ENCODE assay signal across 8 mouse cellular contexts in the genomic region with DNA sequence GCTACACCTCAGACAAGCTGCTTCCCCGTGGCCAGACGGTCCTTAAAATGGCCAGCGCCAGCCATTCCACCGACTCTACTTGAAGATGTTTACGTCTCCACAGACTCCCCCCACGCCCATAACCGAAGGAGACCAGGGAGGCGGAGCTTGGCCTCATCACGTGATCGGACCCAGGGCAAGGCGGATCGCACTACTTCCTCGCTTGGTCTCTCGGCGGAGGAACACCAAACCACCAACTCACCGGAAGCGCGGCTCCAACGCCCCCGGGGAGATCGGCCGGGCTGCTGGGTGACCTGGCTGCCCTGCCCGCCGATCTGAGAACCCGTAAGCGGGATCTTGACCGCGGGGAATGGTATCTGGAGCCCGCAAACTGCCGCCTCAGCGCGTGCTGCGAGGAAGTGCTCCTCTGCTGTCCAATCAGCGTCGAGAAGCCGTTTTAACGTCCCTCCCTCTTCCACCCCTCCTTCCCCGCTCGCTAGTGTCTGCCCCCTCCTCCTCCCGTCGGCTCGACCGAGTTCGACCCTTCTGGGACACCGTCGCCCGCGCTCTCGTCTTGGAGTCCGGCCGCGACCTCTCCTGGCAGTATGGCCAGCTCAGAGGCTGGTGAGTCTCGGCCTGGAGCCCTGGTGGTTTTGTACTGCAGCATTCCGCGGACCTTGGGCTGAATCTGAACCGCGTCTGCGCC. TPM values are rescaled to one million over a fixed set of nuclear protein-coding genes. Genes with fewer than 3 reads are reported as not detected.
DNase-seq lines count a peak whose midpoint lies in the region; ATAC-seq and TF ChIP-seq lines count a peak whose summit lies in the region.

A gene (minus strand): TSS at position 411 of the 685 bp plus-strand sequence.
A gene (plus strand): TSS at position 478 of the 685 bp plus-strand sequence.

- peak within 1 kb of the TSS; percentile 67 for H3K4me2 ChIP-seq in kidney, embryonic 14.5 days (replicated peaks; ENCODE audit: low read depth, low read length)
- H3K4me2 ChIP-seq in limb, embryonic 14.5 days (replicated peaks; ENCODE audit: low read depth, low read length, severe bottlenecking) = peak within 1 kb of the TSS; percentile 59
- H3K4me2 ChIP-seq in midbrain, embryonic 16.5 days (ENCODE audit: low read length) = peak within 1 kb of the TSS; percentile 62

- WGBS in heart, embryonic 10.5 days = under 1% methylated on average over 53 of the region's 58 CpGs
- under 1% methylated on average over 58 of the region's 58 CpGs for WGBS in kidney, embryonic 14.5 days
- WGBS in limb, embryonic 14.5 days = under 1% methylated on average over 56 of the region's 58 CpGs
- WGBS in midbrain, embryonic 16.5 days = under 1% methylated on average over 57 of the region's 58 CpGs

- no peaks in the 10 kb centered on the region for H3K9me3 ChIP-seq in heart, embryonic 10.5 days
- no peaks in the 10 kb centered on the region for H3K9me3 ChIP-seq in kidney, embryonic 14.5 days (ENCODE audit: control insufficient read depth, low read length)
- no peaks in the 10 kb centered on the region for H3K9me3 ChIP-seq in limb, embryonic 14.5 days (ENCODE audit: control insufficient read depth, low read length)
- no peaks in the 10 kb centered on the region for H3K9me3 ChIP-seq in midbrain, embryonic 16.5 days (replicated peaks; ENCODE audit: control insufficient read depth, low read length, poor library complexity, severe bottlenecking)

- peak; percentile 36; the same call in 1 of the 2 replicates for TF ChIP-seq POLR2A in brain, embryonic 14.5 days (IDR thresholded peaks at IDR 0.05; ENCODE audit: borderline replicate concordance, extremely low read depth, insufficient read depth, insufficient read length, poor library complexity, severe bottlenecking)
- peak; percentile 80; the same call in 1 of the 2 replicates for TF ChIP-seq POLR2A in limb, embryonic 14.5 days (IDR thresholded peaks at IDR 0.05; ENCODE audit: borderline replicate concordance, extremely low read depth, insufficient read depth, insufficient read length)

- peak within 1 kb of the TSS; percentile 100 for H3K27ac ChIP-seq in heart, embryonic 10.5 days
- peak within 1 kb of the TSS; percentile 90 for H3K27ac ChIP-seq in kidney, embryonic 14.5 days (ENCODE audit: low read depth, low read length)
- H3K27ac ChIP-seq in limb, embryonic 14.5 days (replicated peaks; ENCODE audit: low read depth, low read length) = peak within 1 kb of the TSS; percentile 99
- peak within 1 kb of the TSS; percentile 100 for H3K27ac ChIP-seq in midbrain, embryonic 16.5 days (ENCODE audit: low read length)

- no peak for TF ChIP-seq CTCF in brain, embryonic 14.5 days (IDR thresholded peaks at IDR 0.05; ENCODE audit: borderline replicate concordance, extremely low read depth, insufficient read depth, insufficient read length)

- H3K36me3 ChIP-seq in heart, embryonic 10.5 days = peaks cover 60% of the 10 kb centered on the region
- peaks cover 52% of the 10 kb centered on the region for H3K36me3 ChIP-seq in kidney, embryonic 14.5 days (ENCODE audit: control insufficient read depth, insufficient read depth, low read length)
- peaks cover 48% of the 10 kb centered on the region for H3K36me3 ChIP-seq in limb, embryonic 14.5 days (ENCODE audit: control insufficient read depth, insufficient read depth, low read length)
- H3K36me3 ChIP-seq in midbrain, embryonic 16.5 days (ENCODE audit: control insufficient read depth, insufficient read depth, low read length) = peaks cover 17% of the 10 kb centered on the region

- H3K4me3 ChIP-seq in heart, embryonic 10.5 days = peak within 1 kb of the TSS; percentile 95
- peak within 1 kb of the TSS; percentile 78 for H3K4me3 ChIP-seq in kidney, embryonic 14.5 days (ENCODE audit: low read length)
- peak within 1 kb of the TSS; percentile 95 for H3K4me3 ChIP-seq in limb, embryonic 14.5 days (replicated peaks; ENCODE audit: low read length)
- peak within 1 kb of the TSS; percentile 78 for H3K4me3 ChIP-seq in midbrain, embryonic 16.5 days (ENCODE audit: low read depth, low read length)

- H3K9ac ChIP-seq in kidney, embryonic 14.5 days (ENCODE audit: low read depth, low read length) = peak within 1 kb of the TSS; percentile 100
- peak within 1 kb of the TSS; percentile 99 for H3K9ac ChIP-seq in limb, embryonic 14.5 days (ENCODE audit: low read depth, low read length, severe bottlenecking)
- peak within 1 kb of the TSS; percentile 97 for H3K9ac ChIP-seq in midbrain, embryonic 16.5 days (ENCODE audit: low read depth, low read length)

- H3K4me1 ChIP-seq in heart, embryonic 10.5 days = peaks cover 5% of the 10 kb centered on the region; the same call in 1 of the 2 replicates
- H3K4me1 ChIP-seq in kidney, embryonic 14.5 days (ENCODE audit: control insufficient read depth, insufficient read depth, low read length) = peaks cover 19% of the 10 kb centered on the region; the same call in 1 of the 2 replicates
- H3K4me1 ChIP-seq in limb, embryonic 14.5 days (ENCODE audit: control insufficient read depth, insufficient read depth, low read length) = peaks cover 13% of the 10 kb centered on the region
- peaks cover 24% of the 10 kb centered on the region for H3K4me1 ChIP-seq in midbrain, embryonic 16.5 days (ENCODE audit: control insufficient read depth, insufficient read depth, low read length)

- ATAC-seq in erythroblast, adult 5-6 weeks (replicated peaks; ENCODE audit: low FRiP score, poor library complexity, severe bottlenecking) = peak; percentile 80
- peak; percentile 91 for ATAC-seq in kidney, embryonic 14.5 days (ENCODE audit: low FRiP score, low TSS enrichment)
- peak; percentile 94 for ATAC-seq in limb, embryonic 14.5 days (ENCODE audit: low FRiP score, low read depth)
- peak; percentile 93 for ATAC-seq in midbrain, embryonic 16.5 days

- DNase-seq in CD4-positive helper T cell, adult 2 months (ENCODE audit: low read depth, low spot score) = peak; percentile 99
- peak; percentile 99 for DNase-seq in brain, embryonic 14.5 days (ENCODE audit: low read depth)
- peak; percentile 99 for DNase-seq in heart, embryonic 10.5 days (ENCODE audit: low spot score)
- peak; percentile 96 for DNase-seq in limb, embryonic 14.5 days (ENCODE audit: low spot score)
- peak; percentile 95 to 96 for DNase-seq in spleen, postnatal 14 days (ENCODE audit: low spot score in 2 of 2)

- H3K27me3 ChIP-seq in heart, embryonic 10.5 days (ENCODE audit: insufficient read depth, poor library complexity, severe bottlenecking) = no peaks in the 10 kb centered on the region
- no peaks in the 10 kb centered on the region for H3K27me3 ChIP-seq in kidney, embryonic 14.5 days (ENCODE audit: control insufficient read depth, insufficient read depth, low read length)
- H3K27me3 ChIP-seq in limb, embryonic 14.5 days (ENCODE audit: control insufficient read depth, insufficient read depth, low read length) = no peaks in the 10 kb centered on the region
- no peaks in the 10 kb centered on the region for H3K27me3 ChIP-seq in midbrain, embryonic 16.5 days (ENCODE audit: control insufficient read depth, insufficient read depth, low read depth, low read length)

RNA-seq across cellular contexts. Expression of the first gene that starts in this region (rescaled TPM):
- 597 and 653 TPM in 2 replicates for polyA plus RNA-seq in brain, embryonic 14.5 days (2012; rRNA removed)
- total RNA-seq in erythroblast, adult 5-6 weeks (2015; ENCODE audit: low replicate concordance) = 469 and 476 TPM in 2 replicates
- total RNA-seq in erythroblast, adult 5-6 weeks (2017; ENCODE audit: low replicate concordance) = 906 and 1,106 TPM in 2 replicates
- 203 and 259 TPM in 2 replicates for polyA plus RNA-seq in heart, embryonic 10.5 days (2016; fragmentation: Nextera tagmentation; extraction: Ambion mirVana)
- 369 and 392 TPM in 2 replicates for polyA plus RNA-seq in kidney, embryonic 14.5 days (2014; fragmentation: Nextera tagmentation; extraction: Ambion mirVana)
- 461 and 503 TPM in 2 replicates for polyA plus RNA-seq in limb, embryonic 14.5 days (2012; rRNA removed)
- 351 and 367 TPM in 2 replicates for polyA plus RNA-seq in limb, embryonic 14.5 days (2014; fragmentation: Nextera tagmentation; extraction: Ambion mirVana)
- 365 and 425 TPM in 2 replicates for polyA plus RNA-seq in midbrain, embryonic 16.5 days (2015; fragmentation: Nextera tagmentation; extraction: Ambion mirVana)

RNA-seq across cellular contexts. Expression of the second gene that starts in this region (rescaled TPM):
- polyA plus RNA-seq in brain, embryonic 14.5 days (2012; rRNA removed) = 20.3 and 22.3 TPM in 2 replicates
- 41.6 and 43.0 TPM in 2 replicates for total RNA-seq in erythroblast, adult 5-6 weeks (2015; ENCODE audit: low replicate concordance)
- 31.8 and 52.7 TPM in 2 replicates for total RNA-seq in erythroblast, adult 5-6 weeks (2017; ENCODE audit: low replicate concordance)
- 15.8 and 18.3 TPM in 2 replicates for polyA plus RNA-seq in heart, embryonic 10.5 days (2016; fragmentation: Nextera tagmentation; extraction: Ambion mirVana)
- polyA plus RNA-seq in kidney, embryonic 14.5 days (2014; fragmentation: Nextera tagmentation; extraction: Ambion mirVana) = 18.8 and 21.3 TPM in 2 replicates
- 24.3 and 32.6 TPM in 2 replicates for polyA plus RNA-seq in limb, embryonic 14.5 days (2012; rRNA removed)
- 16.1 and 20.6 TPM in 2 replicates for polyA plus RNA-seq in limb, embryonic 14.5 days (2014; fragmentation: Nextera tagmentation; extraction: Ambion mirVana)
- 16.2 and 17.8 TPM in 2 replicates for polyA plus RNA-seq in midbrain, embryonic 16.5 days (2015; fragmentation: Nextera tagmentation; extraction: Ambion mirVana)

Comparison
In these comparisons a context has a peak if more than half of its experiments do, and no peak if none do; other contexts are left out.
1. Peak in every context shown above with its lines: DNase-seq, ATAC-seq, H3K4me3 ChIP-seq and H3K27ac ChIP-seq.